Mouse (Mus musculus) spleen, adult 18-20 months (tissue): ENCODE data around the gene Gimap8.
"Not testable (repeated sequence)": the region's sequence is repeated elsewhere in the genome, so short reads cannot be mapped to it uniquely, and the experiment has no call there.

Experiments used
- DNase-seq, 2 experiments: peaks; one replicate each; pipeline ENCODE4 v3.0.0; 2022; ENCODE audit warnings: mixed read lengths in 2 of 2

Gimap8 gene

GRCm38 (mm10) chr6:48646995-48647394, at the start of gene Gimap8:
TSS of gene Gimap8 (plus strand) at chr6:48647234.
- peak; percentile 81 to 82 for DNase-seq

- no peak for DNase-seq
These were observed 46.4 kb upstream of the Gimap8 start for GRCm38 (mm10) chr6:48600594-48600993.

- peak; percentile 88 to 91 for DNase-seq
These were observed 45.6 kb upstream of the Gimap8 start, which contains the start of gene Zfp775 for GRCm38 (mm10) chr6:48601271-48602079. TSS of gene Zfp775 (plus strand) at chr6:48602063.

GRCm38 (mm10) chr6:48602080-48602741, 44.8 kb upstream of the Gimap8 start:
- no peak for DNase-seq

- DNase-seq: no peak
These were observed 38.9 kb upstream of the Gimap8 start for GRCm38 (mm10) chr6:48608124-48608523.

- DNase-seq: no peak
These were observed 37.5 kb upstream of the Gimap8 start for GRCm38 (mm10) chr6:48609512-48609911.

GRCm38 (mm10) chr6:48610657-48611056, 36.4 kb upstream of the Gimap8 start:
- DNase-seq: no peak

GRCm38 (mm10) chr6:48613464-48613863, 33.6 kb upstream of the Gimap8 start:
- DNase-seq: no peak

GRCm38 (mm10) chr6:48614756-48615155, 32.3 kb upstream of the Gimap8 start:
- DNase-seq: no peak

- no peak for DNase-seq
These were observed 27.0 kb upstream of the Gimap8 start for GRCm38 (mm10) chr6:48620031-48620430.

GRCm38 (mm10) chr6:48622186-48622843, 24.7 kb upstream of the Gimap8 start:
- not testable (repeated sequence) for DNase-seq

GRCm38 (mm10) chr6:48623460-48623859, 23.6 kb upstream of the Gimap8 start:
- no peak for DNase-seq

- DNase-seq: no peak
These were observed 20.6 kb upstream of the Gimap8 start, which contains the start of gene AI854703 for GRCm38 (mm10) chr6:48626464-48626863. TSS of gene AI854703 (plus strand) at chr6:48626764.

- no peak for DNase-seq
These were observed 20.1 kb upstream of the Gimap8 start for GRCm38 (mm10) chr6:48626984-48627383.

- DNase-seq: no peak
These were observed 19.5 kb upstream of the Gimap8 start for GRCm38 (mm10) chr6:48627511-48627924.

- no peak for DNase-seq
These were observed 18.7 kb upstream of the Gimap8 start for GRCm38 (mm10) chr6:48628377-48628776.

- peak; percentile 15 to 45 for DNase-seq
These were observed 18.0 kb upstream of the Gimap8 start for GRCm38 (mm10) chr6:48628808-48629660.

GRCm38 (mm10) chr6:48629661-48630034, 17.4 kb upstream of the Gimap8 start:
- no peak for DNase-seq

- DNase-seq: no peak
These were observed 16.2 kb upstream of the Gimap8 start for GRCm38 (mm10) chr6:48630831-48631230.

GRCm38 (mm10) chr6:48635105-48635504, 11.9 kb upstream of the Gimap8 start:
- no peak for DNase-seq

- DNase-seq: no peak
These were observed 10.5 kb upstream of the Gimap8 start for GRCm38 (mm10) chr6:48636515-48636914.

- DNase-seq: no peak
These were observed 9.1 kb upstream of the Gimap8 start for GRCm38 (mm10) chr6:48637811-48638500.
